Mouse (Mus musculus) embryonic fibroblast, embryonic 13.5 days (primary cell): ENCODE data around the gene Tas2r117.

Experiments used
- CTCF ChIP-seq: IDR thresholded peaks from 2 replicates; pipeline ENCODE4 v1.5.1; 2011; ENCODE audit warnings: mild to moderate bottlenecking, control low read depth, low read length, moderate library complexity, borderline replicate concordance; ENCODE audit not compliant: insufficient read depth
- POLR2A ChIP-seq: IDR thresholded peaks from 2 replicates; pipeline ENCODE4 v1.6.1; 2011; ENCODE audit warnings: low read depth, mild to moderate bottlenecking, control low read depth, low read length, moderate library complexity

DNA sequence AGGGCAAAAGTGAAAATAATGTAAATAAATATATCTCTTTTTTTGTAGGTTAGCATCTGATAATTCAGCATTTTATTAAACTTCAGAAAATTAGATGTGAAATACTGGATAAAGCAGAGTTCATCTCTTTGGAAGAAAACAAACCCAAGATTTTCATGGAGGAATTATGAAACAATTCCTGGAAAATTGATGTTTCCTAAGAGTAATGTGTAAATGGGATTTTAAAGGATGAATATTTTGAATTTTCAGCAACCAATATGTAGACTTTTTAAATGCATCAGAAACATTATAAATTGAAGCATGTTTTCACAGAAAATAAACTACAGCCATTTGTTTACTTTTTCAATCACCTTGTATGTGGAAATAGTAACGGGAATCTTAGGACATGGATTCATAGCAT is 44.2 kb downstream of the Tas2r117 start, which contains the start of gene Tas2r123:
- no peak for TF ChIP-seq POLR2A
- no peak for TF ChIP-seq CTCF
